Mouse (Mus musculus): Measurements from ENCODE around the gene Cyp2s1.

Gene Cyp2s1

DNA sequence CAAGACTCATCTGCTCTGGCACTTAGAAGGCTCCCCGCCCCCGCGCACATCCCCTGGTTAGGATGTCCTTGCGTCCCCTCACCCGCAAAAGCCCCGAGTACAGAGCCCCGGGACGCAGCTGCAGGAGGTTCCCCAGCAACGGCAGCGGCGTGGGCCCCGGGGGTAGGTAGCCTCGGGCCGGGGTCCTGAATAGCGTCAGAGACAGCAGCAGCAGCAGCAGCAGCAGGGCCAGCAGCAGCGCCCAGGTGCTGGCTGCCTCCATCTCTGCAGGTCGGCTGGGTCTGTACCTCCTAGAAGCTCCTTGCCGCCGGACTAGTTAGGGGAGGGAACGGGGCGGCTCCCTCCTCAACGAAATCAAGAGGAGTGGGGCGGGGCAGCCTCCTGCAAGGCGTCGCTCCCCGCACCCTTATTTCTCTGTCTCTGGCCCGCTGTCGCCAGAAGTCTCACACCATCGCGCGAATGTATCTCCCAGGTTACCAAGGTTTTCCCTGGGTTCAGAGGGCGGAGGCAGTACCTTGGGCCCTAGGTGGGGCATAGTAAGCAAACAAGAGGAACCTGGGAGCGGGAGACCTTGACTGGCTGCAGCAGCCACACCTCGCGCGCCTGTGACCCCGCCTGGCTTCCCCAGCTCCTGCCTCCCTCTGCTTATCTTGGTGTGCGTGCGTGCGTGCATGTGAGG, at the start of gene Cyp2s1:
TSS of gene Cyp2s1 (minus strand) at position 673 of the 679 bp plus-strand sequence.
- peak; percentile 23 for DNase-seq

DNA sequence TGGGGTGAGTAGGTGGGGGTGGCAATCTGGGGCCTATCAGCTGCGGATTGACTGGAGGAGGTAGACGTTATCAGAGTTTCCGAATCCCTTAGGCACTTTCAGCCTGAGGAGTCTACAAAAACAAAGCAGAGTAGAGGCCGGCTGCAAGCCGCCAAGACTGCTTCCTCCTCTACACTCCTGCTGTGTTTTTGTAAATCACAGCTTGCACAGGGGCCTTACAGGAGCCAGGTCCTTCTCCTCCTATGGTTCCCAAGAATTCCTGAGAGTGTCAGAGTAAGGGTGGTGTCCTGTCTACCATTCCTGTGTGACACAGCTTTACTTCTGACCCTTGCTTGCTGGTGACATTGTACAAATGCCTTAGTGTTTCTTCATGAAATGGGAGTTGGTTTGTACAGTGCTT, 48.1 kb upstream of the Cyp2s1 start:
- no peak for DNase-seq

- no peak for DNase-seq
Measured at GRCm38 (mm10) chr7:25863756-25864155, 47.0 kb upstream of the Cyp2s1 start.

- DNase-seq, result no peak
Measured at GRCm38 (mm10) chr7:25862365-25862764, 45.7 kb upstream of the Cyp2s1 start.

DNA sequence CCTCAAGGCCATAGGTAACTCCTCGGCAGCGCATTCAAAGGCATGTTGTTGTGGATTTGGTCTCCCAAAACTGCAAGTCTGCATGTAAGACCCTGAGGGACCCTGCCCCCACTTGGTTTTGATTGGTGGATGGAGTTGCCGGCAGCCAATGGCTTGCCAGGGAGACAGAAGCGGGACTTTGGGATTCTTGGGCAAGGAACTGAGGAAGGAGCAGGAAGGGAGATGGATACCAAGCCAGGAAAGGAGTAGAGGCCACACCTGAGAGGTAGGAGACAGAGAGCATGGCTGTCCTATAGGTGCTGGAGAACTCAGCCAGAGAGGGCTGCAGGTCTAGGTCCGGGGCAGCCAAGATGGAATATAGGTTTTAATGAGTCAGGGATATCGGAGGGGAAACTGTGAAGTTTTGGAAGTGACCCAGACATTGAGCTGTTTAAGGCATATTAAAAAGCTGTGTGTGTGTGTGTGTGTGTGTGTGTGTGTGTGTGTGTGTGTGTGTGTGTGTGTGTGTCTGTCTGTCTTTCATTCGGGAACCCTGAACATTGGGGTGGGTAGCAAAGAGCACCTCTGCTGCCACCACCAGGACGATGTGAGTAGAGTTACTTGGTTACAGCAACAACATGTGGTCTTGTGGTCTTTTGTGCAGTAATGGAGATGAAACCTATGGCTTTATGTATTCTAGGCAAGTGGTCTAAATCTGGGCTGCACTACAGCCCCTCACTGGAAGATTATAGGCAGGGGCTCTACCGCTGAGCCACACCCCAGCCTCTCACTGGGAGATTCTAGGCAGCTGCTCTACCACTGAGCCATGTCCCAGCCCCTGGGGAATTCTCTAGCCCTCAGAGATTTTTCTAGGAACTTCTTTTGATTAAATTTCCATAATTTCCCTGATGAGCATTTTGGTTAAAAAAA, 43.5 kb upstream of the Cyp2s1 start:
- no peak for DNase-seq

GRCm38 (mm10) chr7:25855082-25855481, 38.4 kb upstream of the Cyp2s1 start:
- DNase-seq, result peak; percentile 63

GRCm38 (mm10) chr7:25848444-25848812, 31.7 kb upstream of the Cyp2s1 start:
- DNase-seq, result peak; percentile 7

GRCm38 (mm10) chr7:25847722-25848443, 31.2 kb upstream of the Cyp2s1 start:
- peak; percentile 98 for DNase-seq

DNA sequence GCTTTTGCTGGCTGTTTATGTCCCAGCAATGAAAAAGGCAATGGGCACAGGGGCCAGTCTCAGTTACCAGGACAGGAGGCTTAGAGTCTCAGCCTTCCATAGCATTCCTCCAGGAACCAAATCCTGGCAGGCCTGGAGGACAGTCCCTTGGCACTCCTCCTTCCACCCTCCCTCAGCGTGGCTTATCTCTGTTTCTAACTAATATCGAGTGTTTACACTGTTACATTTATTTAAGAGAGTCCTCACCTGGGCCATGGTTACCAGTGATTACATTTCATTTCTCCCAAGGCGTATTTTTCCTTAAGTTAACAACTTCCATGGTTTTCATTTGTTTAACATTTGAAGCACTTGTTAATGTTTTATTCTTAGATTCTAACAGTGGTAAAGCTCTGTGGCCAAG, 28.2 kb upstream of the Cyp2s1 start:
- no peak for DNase-seq

- no peak for DNase-seq
Measured at GRCm38 (mm10) chr7:25844423-25844822, 27.7 kb upstream of the Cyp2s1 start.

DNA sequence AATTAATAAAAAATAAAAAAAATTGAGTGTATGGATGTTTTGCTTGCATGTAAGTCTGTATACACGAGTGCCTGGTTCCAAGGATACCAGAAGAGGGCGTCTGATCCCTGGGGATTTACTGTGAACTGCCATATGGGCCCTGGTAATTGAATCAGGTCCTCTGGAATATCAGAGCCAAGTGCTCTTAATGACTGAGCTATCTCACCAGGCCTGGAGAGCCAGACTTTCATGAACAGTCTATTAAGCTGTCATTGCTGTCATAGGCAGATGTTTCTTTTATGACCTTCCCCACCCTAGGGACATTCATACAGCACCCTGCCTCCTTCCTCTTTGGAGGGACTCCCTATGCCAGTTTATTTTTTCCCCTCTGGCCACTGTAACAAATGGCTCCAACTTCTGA, 26.8 kb upstream of the Cyp2s1 start:
- DNase-seq, result no peak

DNA sequence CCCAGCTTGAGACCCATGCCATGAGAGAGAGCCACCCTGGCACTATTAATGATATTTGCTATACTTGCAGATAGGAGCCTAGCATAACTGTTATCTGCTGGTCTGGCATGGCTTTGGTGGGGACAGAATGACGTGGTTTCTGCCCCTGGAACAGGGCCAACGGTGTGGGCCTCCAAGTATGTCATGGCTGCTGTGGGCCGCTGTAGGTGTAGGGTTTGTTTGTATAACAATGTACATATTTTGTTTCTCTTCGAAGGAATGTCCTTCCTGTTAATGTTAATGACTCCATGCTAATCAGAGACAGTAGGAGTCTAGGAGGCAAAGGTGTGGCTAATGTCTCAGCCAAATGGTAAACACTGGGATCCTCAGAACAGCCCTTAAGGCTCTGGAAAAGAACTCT, 24.2 kb upstream of the Cyp2s1 start:
- no peak for DNase-seq

DNA sequence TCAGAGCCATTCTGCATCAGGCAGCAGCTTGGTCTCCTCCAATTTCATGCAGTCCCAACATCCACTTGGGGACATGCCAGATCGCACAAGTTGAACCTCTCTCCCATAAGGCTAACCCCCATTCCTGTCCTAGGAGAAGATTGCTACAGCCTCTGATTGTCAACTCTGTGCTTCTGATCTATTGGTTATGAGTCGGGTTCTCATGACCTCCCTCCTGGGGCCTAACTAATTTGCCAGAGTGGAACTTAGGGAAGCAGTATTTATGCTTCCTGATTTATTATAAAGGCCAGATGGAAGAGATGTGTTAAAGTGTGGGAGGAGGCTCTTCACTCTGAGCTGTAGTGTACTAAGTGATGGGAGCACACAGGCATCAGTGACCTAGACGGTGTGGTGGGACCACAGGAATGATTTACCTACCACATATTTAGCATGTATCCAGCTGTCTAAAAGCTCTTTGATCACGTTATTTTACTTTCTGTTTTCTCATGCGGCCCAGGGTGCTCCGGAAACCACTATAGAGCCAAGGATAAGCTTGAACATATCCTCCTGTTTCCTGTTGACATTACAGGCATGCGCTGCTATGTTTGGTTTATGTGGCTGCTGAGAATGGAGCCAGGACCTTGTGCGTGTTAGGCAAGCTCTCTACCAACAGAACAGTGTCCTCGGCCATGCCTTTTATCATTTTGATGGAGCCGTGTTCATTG, 18.6 kb upstream of the Cyp2s1 start:
- DNase-seq, result no peak

DNA sequence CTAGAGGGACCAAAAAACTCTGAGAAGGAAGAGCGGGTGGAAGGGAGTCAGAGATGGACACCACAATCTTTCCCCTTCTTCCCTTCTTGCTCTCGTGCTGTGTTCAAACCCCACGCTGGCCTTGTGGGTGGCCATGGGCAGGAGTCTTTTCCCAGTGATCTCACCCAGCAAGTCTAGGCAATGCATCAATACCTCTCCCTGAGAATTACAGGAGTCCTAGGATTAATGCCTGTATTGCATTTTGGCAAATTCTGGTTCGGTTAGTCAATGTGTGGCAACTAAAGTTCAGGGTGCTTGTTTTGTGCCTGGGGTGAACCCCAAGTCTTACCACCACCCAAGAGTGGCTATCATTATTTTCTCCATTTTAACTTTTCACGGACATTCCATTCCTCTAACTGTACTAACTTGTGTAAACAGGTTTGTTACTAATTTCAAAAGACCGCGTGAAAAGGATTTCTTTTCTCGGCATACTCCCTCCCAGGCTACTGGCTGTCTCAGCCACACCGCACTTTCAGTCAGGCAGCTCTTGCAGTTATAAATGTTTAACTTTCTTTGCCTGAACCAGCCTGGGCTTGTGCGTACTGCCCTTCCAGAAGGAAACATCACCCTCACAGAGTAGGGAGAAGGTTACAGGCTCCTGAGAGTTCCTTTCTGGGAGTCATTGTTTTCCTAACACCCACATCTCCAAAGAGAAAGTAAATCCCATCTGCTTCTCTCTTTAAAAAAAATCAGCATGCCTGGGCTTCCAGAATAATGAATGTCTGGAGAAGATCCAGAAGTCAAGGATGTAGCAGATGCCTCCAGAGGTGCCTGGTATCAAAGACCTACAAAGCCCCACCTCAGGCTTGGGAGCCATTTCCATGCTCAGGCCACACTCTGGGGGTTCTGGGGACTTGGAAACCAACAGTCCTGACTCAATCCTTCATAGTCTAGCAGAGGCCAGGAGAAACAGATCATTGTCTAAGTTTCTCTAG, 15.1 kb upstream of the Cyp2s1 start:
- DNase-seq, result no peak

- DNase-seq, result no peak
Measured at GRCm38 (mm10) chr7:25830251-25830650, 13.5 kb upstream of the Cyp2s1 start.

- no peak for DNase-seq
Measured at GRCm38 (mm10) chr7:25827199-25827598, 10.5 kb upstream of the Cyp2s1 start.

DNA sequence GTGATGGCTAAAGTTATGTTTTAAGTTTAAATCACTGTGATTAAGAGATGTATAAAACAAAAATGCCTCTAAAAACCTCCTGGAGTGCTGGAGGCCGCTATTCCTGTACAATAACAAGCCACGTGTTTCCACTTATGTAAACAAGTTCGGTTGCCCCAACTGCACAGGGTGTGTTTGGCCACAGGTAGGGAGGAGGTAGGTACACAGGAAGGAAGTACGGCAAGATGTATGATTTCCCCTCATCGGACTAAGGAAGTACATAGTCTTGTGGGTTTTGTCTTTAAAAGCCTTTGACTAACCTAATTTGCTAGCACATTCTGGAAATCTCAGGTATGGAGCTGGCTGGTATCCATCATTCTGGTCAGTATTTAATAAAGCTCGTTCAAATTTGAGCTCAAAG, 9.3 kb upstream of the Cyp2s1 start:
- no peak for DNase-seq

DNA sequence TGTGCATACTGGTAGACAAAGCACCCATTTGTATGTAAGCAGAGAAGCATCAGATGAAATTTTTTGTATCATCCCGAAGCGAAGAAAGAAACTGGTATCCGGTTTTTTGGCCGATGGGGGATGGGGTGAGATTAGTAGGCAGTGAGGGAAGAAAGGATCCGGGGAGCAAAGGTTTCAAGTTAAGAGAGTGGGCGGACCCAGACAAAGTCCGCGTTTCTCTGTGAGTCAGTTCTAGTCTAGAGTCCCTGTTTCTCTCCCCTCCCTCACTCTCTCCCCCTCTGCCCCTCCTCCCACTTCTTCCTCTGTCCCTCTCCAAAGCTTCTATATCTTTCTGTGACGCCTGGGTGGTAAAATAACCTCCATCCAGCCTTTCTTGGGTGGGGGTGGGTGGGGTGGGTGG, 8.3 kb upstream of the Cyp2s1 start:
- no peak for DNase-seq

GRCm38 (mm10) chr7:25815571-25815970, 1.1 kb downstream of the Cyp2s1 start:
- no peak for DNase-seq

DNA sequence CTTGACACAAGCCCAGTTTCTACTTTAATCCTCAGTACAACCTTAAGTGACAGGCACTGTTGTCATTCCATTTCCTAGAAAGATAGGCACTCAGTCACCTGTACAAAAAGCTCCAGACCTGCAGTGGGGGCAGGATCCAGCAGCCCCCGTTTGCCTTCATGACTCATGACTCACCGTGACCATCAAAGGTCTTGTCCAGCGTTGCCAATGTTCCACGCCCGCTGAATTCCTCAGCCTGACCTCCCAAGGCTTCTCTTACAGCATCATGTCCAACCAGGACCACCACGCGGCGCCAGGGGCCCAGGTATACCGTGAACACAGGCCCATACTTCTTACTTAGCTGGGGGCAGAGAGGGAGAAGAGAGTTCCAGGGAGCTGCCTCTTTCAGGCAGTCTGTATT, 2.0 kb downstream of the Cyp2s1 start:
- no peak for DNase-seq

- DNase-seq, result no peak
Measured at GRCm38 (mm10) chr7:25812195-25812594, 4.5 kb downstream of the Cyp2s1 start.

GRCm38 (mm10) chr7:25811716-25812115, 5.0 kb downstream of the Cyp2s1 start:
- no peak for DNase-seq

Measured in right cerebral cortex, postnatal 4 days (tissue).